Mouse (Mus musculus): ENCODE data around the gene Acoxl.

- no peak for TF ChIP-seq POLR2A (IDR thresholded peaks at IDR 0.05; ENCODE audit: insufficient read depth, low read depth, low read length)
- TF ChIP-seq CTCF (IDR thresholded peaks at IDR 0.05; ENCODE audit: insufficient read depth, low read depth, low read length): no peak
Measured at GRCm38 (mm10) chr2:128159619-128160125, 321.0 kb downstream of the Acoxl start.

Measured in olfactory bulb, adult 2 months (tissue).